Mouse (Mus musculus) neural tube, embryonic 12.5 days (tissue): Measurements from ENCODE around the gene Itih3. TPM values are rescaled to one million over a fixed set of nuclear protein-coding genes. Genes with fewer than 3 reads are reported as not detected.

Experiments used
- ATAC-seq: fragments of 200-750 bp; cut with Nextera tagmentation; 2 replicates; pipeline ENCODE4 v1.8.0; 2017; ENCODE audit warnings: low read depth, mild to moderate bottlenecking, moderate TSS enrichment, moderate library complexity; ENCODE audit not compliant: low FRiP score
- H3K27ac ChIP-seq: fragments of 300-500 bp; sonication (generic); 2 replicates; pipeline ENCODE4 v1.5.1; 2016
- H3K27me3 ChIP-seq: fragments of 300-500 bp; sonication (generic); replicated peaks from 2 replicates; pipeline ENCODE4 v1.6.1; 2016; ENCODE audit warnings: mild to moderate bottlenecking
- H3K36me3 ChIP-seq: fragments of 300-500 bp; sonication (generic); 2 replicates; pipeline ENCODE4 v1.6.1; 2016; ENCODE audit warnings: mild to moderate bottlenecking
- H3K4me1 ChIP-seq: fragments of 300-500 bp; sonication (generic); 2 replicates; pipeline ENCODE4 v1.6.1; 2016
- H3K4me2 ChIP-seq: fragments of 300-500 bp; sonication (generic); replicated peaks from 2 replicates; pipeline ENCODE4 v1.6.1; 2016; ENCODE audit warnings: mild to moderate bottlenecking
- H3K4me3 ChIP-seq: fragments of 300-500 bp; sonication (generic); 2 replicates; pipeline ENCODE4 v1.5.1; 2016
- H3K9ac ChIP-seq: fragments of 300-500 bp; sonication (generic); 2 replicates; pipeline ENCODE4 v1.6.1; 2016; ENCODE audit warnings: mild to moderate bottlenecking
- H3K9me3 ChIP-seq: fragments of 300-500 bp; sonication (generic); 2 replicates; pipeline ENCODE4 v1.6.1; 2016; ENCODE audit warnings: mild to moderate bottlenecking
- WGBS: fragments of 180-500 bp; shearing (Covaris S2); methylation state at CpG from one replicate; pipeline ENCODE4 v1.1.7; 2016; 5-methylcytosine and 5-hydroxymethylcytosine counted together
- polyA plus RNA-seq: library from polyadenylated mRNA; unstranded; fragments of >200 nt; fragmentation: Nextera tagmentation; extraction: Ambion mirVana; gene quantifications from 2 replicates; pipeline ENCODE4 v1.2.1, GENCODE M21; 2016

Gene Itih3
- polyA plus RNA-seq, 1 experiment from 2014 or later: 0.09 TPM

- no peak overlapping the region for H3K27ac ChIP-seq
- H3K9me3 ChIP-seq: no peaks in the 10 kb centered on the region
- H3K9ac ChIP-seq: no peak overlapping the region
- no peak overlapping the region for H3K4me3 ChIP-seq
- H3K4me1 ChIP-seq: no peaks in the 10 kb centered on the region
- H3K36me3 ChIP-seq: no peaks in the 10 kb centered on the region
- no peak for ATAC-seq
- no peaks in the 10 kb centered on the region for H3K27me3 ChIP-seq
- no peak overlapping the region for H3K4me2 ChIP-seq
- 89% methylated on average over 3 of the region's 3 CpGs for WGBS
Observed at GRCm38 (mm10) chr14:30925492-30925891, 1.9 kb upstream of the Itih3 start.

GRCm38 (mm10) chr14:30922053-30922670 is 1.4 kb downstream of the Itih3 start:
- Histone ChIP-seq H3K4me2 (no peak overlapping the region), H3K9ac (no peak overlapping the region), H3K27me3 (no peaks in the 10 kb centered on the region), H3K4me3 (no peak overlapping the region), H3K4me1 (no peaks in the 10 kb centered on the region), H3K9me3 (no peaks in the 10 kb centered on the region), H3K27ac (no peak overlapping the region), H3K36me3 (no peaks in the 10 kb centered on the region)
- no peak for ATAC-seq
- WGBS: 69% methylated on average over 8 of the region's 8 CpGs

GRCm38 (mm10) chr14:30916516-30916915 is 7.0 kb downstream of the Itih3 start:
- H3K4me3 ChIP-seq: no peak overlapping the region
- no peak for ATAC-seq
- H3K36me3 ChIP-seq: no peaks in the 10 kb centered on the region
- H3K4me2 ChIP-seq: no peak overlapping the region
- H3K27me3 ChIP-seq: no peaks in the 10 kb centered on the region
- no peak overlapping the region for H3K9ac ChIP-seq
- no peak overlapping the region for H3K27ac ChIP-seq
- no peaks in the 10 kb centered on the region for H3K4me1 ChIP-seq
- 82% methylated on average over 1 of the region's 1 CpGs for WGBS
- no peaks in the 10 kb centered on the region for H3K9me3 ChIP-seq

GRCm38 (mm10) chr14:30913404-30913803 is 10.2 kb downstream of the Itih3 start:
- Histone ChIP-seq H3K36me3 (no peaks in the 10 kb centered on the region), H3K9ac (no peak overlapping the region), H3K4me2 (no peak overlapping the region), H3K4me1 (no peaks in the 10 kb centered on the region), H3K9me3 (no peaks in the 10 kb centered on the region), H3K27me3 (no peaks in the 10 kb centered on the region), H3K4me3 (no peak overlapping the region), H3K27ac (no peak overlapping the region)
- no peak for ATAC-seq
- 93% methylated on average over 5 of the region's 5 CpGs for WGBS

GRCm38 (mm10) chr14:30912641-30913040 is 10.9 kb downstream of the Itih3 start:
- H3K9ac ChIP-seq: no peak overlapping the region

GRCm38 (mm10) chr14:30911141-30911540 is 12.4 kb downstream of the Itih3 start:
- no peak overlapping the region for H3K27ac ChIP-seq
- H3K4me3 ChIP-seq: no peak overlapping the region
- H3K9ac ChIP-seq: no peak overlapping the region
- H3K9me3 ChIP-seq: no peaks in the 10 kb centered on the region
- ATAC-seq: no peak
- H3K27me3 ChIP-seq: no peaks in the 10 kb centered on the region
- no peaks in the 10 kb centered on the region for H3K4me1 ChIP-seq
- 88% methylated on average over 8 of the region's 8 CpGs for WGBS
- H3K36me3 ChIP-seq: no peaks in the 10 kb centered on the region
- no peak overlapping the region for H3K4me2 ChIP-seq

More at GRCm38 (mm10) chr14:30912641-30913040, 10.9 kb downstream of the Itih3 start:
- WGBS: 85% methylated on average over 8 of the region's 8 CpGs
- no peaks in the 10 kb centered on the region for H3K36me3 ChIP-seq
- H3K4me2 ChIP-seq: no peak overlapping the region
- ATAC-seq: no peak
- no peaks in the 10 kb centered on the region for H3K27me3 ChIP-seq
- no peak overlapping the region for H3K4me3 ChIP-seq
- no peaks in the 10 kb centered on the region for H3K4me1 ChIP-seq
- no peak overlapping the region for H3K27ac ChIP-seq
- no peaks in the 10 kb centered on the region for H3K9me3 ChIP-seq

- no peak overlapping the region for H3K9ac ChIP-seq
- H3K4me2 ChIP-seq: no peak overlapping the region
- 85% methylated on average over 3 of the region's 3 CpGs for WGBS
- no peak overlapping the region for H3K4me3 ChIP-seq
- no peaks in the 10 kb centered on the region for H3K27me3 ChIP-seq
- H3K36me3 ChIP-seq: no peaks in the 10 kb centered on the region
- H3K4me1 ChIP-seq: no peaks in the 10 kb centered on the region
- H3K9me3 ChIP-seq: no peaks in the 10 kb centered on the region
- no peak overlapping the region for H3K27ac ChIP-seq
- ATAC-seq: no peak
Observed at GRCm38 (mm10) chr14:30907814-30908265, 15.7 kb downstream of the Itih3 start.

- no peak overlapping the region for H3K27ac ChIP-seq
- H3K4me1 ChIP-seq: no peaks in the 10 kb centered on the region
- no peaks in the 10 kb centered on the region for H3K27me3 ChIP-seq
- no peak overlapping the region for H3K4me3 ChIP-seq
- H3K9me3 ChIP-seq: no peaks in the 10 kb centered on the region
- H3K36me3 ChIP-seq: no peaks in the 10 kb centered on the region
- H3K4me2 ChIP-seq: no peak overlapping the region
- WGBS: 93% methylated on average over 6 of the region's 6 CpGs
- H3K9ac ChIP-seq: no peak overlapping the region
- ATAC-seq: no peak
Observed at GRCm38 (mm10) chr14:30906001-30906400, 17.6 kb downstream of the Itih3 start.

- H3K9ac ChIP-seq: no peak overlapping the region
- no peak overlapping the region for H3K4me3 ChIP-seq
- H3K36me3 ChIP-seq: no peaks in the 10 kb centered on the region
- H3K4me1 ChIP-seq: no peaks in the 10 kb centered on the region
- H3K27me3 ChIP-seq: no peaks in the 10 kb centered on the region
- H3K27ac ChIP-seq: no peak overlapping the region
- no peak for ATAC-seq
- 87% methylated on average over 8 of the region's 8 CpGs for WGBS
- no peak overlapping the region for H3K4me2 ChIP-seq
- H3K9me3 ChIP-seq: peaks cover 6% of the 10 kb centered on the region; the same call in 1 of the 2 replicates
Observed at GRCm38 (mm10) chr14:30904307-30904706, 19.3 kb downstream of the Itih3 start.

- 72% methylated on average over 3 of the region's 3 CpGs for WGBS
- H3K27ac ChIP-seq: no peak overlapping the region
- ATAC-seq: no peak
- H3K4me3 ChIP-seq: no peak overlapping the region
- H3K4me1 ChIP-seq: no peaks in the 10 kb centered on the region
- H3K36me3 ChIP-seq: no peaks in the 10 kb centered on the region
- peaks cover 8% of the 10 kb centered on the region; the same call in 1 of the 2 replicates for H3K9me3 ChIP-seq
- no peaks in the 10 kb centered on the region for H3K27me3 ChIP-seq
- H3K4me2 ChIP-seq: no peak overlapping the region
- no peak overlapping the region for H3K9ac ChIP-seq
Observed at GRCm38 (mm10) chr14:30903036-30903435, 20.5 kb downstream of the Itih3 start.

- H3K4me3 ChIP-seq: no peak overlapping the region
- no peaks in the 10 kb centered on the region for H3K36me3 ChIP-seq
- H3K4me1 ChIP-seq: no peaks in the 10 kb centered on the region
- no peak overlapping the region for H3K27ac ChIP-seq
- WGBS: 91% methylated on average over 5 of the region's 5 CpGs
- no peaks in the 10 kb centered on the region for H3K27me3 ChIP-seq
- H3K9ac ChIP-seq: no peak overlapping the region
- H3K4me2 ChIP-seq: no peak overlapping the region
- no peak for ATAC-seq
- H3K9me3 ChIP-seq: peaks cover 8% of the 10 kb centered on the region; the same call in 1 of the 2 replicates
Observed at GRCm38 (mm10) chr14:30902628-30903027, 20.9 kb downstream of the Itih3 start.

GRCm38 (mm10) chr14:30899972-30900371 is 23.6 kb downstream of the Itih3 start:
- no peak overlapping the region for H3K4me2 ChIP-seq
- H3K27me3 ChIP-seq: no peaks in the 10 kb centered on the region
- no peak overlapping the region for H3K27ac ChIP-seq
- H3K4me1 ChIP-seq: no peaks in the 10 kb centered on the region
- H3K36me3 ChIP-seq: no peaks in the 10 kb centered on the region
- H3K9ac ChIP-seq: no peak overlapping the region
- no peak for ATAC-seq
- H3K4me3 ChIP-seq: no peak overlapping the region
- H3K9me3 ChIP-seq: peaks cover 8% of the 10 kb centered on the region; the same call in 1 of the 2 replicates
- 29% methylated on average over 3 of the region's 3 CpGs for WGBS

GRCm38 (mm10) chr14:30888271-30888732 is 35.3 kb downstream of the Itih3 start:
- H3K4me3 ChIP-seq: no peak overlapping the region
- H3K4me2 ChIP-seq: no peak overlapping the region
- H3K4me1 ChIP-seq: no peaks in the 10 kb centered on the region; the same call in 1 of the 2 replicates
- no peaks in the 10 kb centered on the region for H3K9me3 ChIP-seq
- no peaks in the 10 kb centered on the region for H3K36me3 ChIP-seq
- no peaks in the 10 kb centered on the region for H3K27me3 ChIP-seq
- H3K27ac ChIP-seq: no peak overlapping the region
- WGBS: 22% methylated on average over 9 of the region's 9 CpGs
- no peak overlapping the region for H3K9ac ChIP-seq
- no peak for ATAC-seq
